Mouse (Mus musculus): ENCODE results near the gene Slc30a4. TPM values are rescaled to one million over a fixed set of nuclear protein-coding genes. Genes with fewer than 3 reads are reported as not detected.

Gene Slc30a4
- polyA plus RNA-seq, 1 experiment from 2014 or later, result 6.9 TPM

DNA sequence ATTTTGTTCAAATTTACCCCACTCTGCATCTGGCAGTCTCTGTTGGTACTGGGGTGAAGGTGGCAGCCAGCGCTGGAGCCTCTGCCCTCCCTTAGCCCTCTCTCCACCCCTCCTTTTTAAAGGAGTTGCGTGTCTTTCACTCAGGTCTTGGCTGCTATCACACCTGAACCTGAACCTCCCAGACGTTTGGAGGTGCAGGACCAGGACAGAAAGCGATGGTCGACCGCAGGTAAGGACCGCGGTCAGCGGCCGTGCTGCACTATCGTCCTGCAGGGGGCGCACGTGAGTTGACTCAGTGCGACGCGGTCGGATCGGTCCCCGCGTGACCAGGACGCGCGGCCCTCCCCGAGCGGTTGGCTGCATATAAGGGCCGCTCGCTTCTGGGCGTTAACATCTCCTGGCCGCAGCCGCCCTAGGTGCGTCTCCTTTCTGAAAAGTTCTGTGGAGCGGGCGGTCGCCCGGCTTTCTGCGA, 64.9 kb downstream of the Slc30a4 start:
- H3K4me1 ChIP-seq, result 0 out of 2 replicates have a peak, but pooled peaks cover under 1% of the 10 kb centered on the region
- H3K9me3 ChIP-seq, result no peaks in the 10 kb centered on the region
- WGBS, result 2% methylated on average over 36 of the region's 36 CpGs
- H3K27ac ChIP-seq, result no peak overlapping the region
- peak overlapping the region; percentile 41 for H3K4me3 ChIP-seq (replicated peaks)
- ATAC-seq (ENCODE audit: low FRiP score), result peak; percentile 82; the same call in 1 of the 2 replicates
- H3K4me2 ChIP-seq, result peak overlapping the region; percentile 74
- peaks cover 16% of the 10 kb centered on the region for H3K36me3 ChIP-seq (replicated peaks)
- H3K27me3 ChIP-seq, result peaks cover 9% of the 10 kb centered on the region
- peak overlapping the region; percentile 53 for H3K9ac ChIP-seq

DNA sequence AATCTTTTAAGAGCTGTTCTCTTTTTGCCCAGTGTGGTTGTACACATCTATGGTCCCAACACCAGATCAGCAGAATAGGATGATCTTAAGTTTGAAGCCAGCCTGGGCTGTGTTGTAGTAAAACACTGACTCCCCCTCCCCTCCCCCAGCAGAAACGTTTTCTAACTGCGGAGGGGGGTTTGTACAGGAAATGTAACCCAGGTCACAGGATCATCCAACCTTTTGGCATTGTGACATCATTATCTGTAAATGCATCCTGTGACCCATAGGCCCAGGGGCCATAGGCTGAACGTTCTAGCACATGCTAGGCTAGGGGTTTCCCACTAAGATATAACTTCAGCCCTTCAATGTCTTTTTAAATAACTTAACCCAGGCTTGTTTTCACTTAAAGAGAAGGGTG, 65.8 kb downstream of the Slc30a4 start, which contains the start of gene AA467197:
Gene AA467197, plus strand, starts transcription at position 301 of the 400 bp plus-strand sequence.
- H3K9me3 ChIP-seq, result no peaks in the 10 kb centered on the region
- peaks cover 19% of the 10 kb centered on the region for H3K36me3 ChIP-seq (replicated peaks)
- ATAC-seq (ENCODE audit: low FRiP score), result no peak
- peak within 1 kb of the TSS; percentile 53 for H3K9ac ChIP-seq
- H3K27ac ChIP-seq, result no peak within 1 kb of the TSS
- H3K27me3 ChIP-seq, result peaks cover 9% of the 10 kb centered on the region
- H3K4me3 ChIP-seq (replicated peaks), result peak within 1 kb of the TSS; percentile 41
- H3K4me1 ChIP-seq, result peaks cover 9% of the 10 kb centered on the region
- WGBS, result 63% methylated on average over 3 of the region's 3 CpGs
- H3K4me2 ChIP-seq, result peak within 1 kb of the TSS; percentile 74

MicroRNA genes within 50 kb of the gene (microRNA counts, 519-probe panel; counts per million panel counts)
- not detected for microRNA mmu-miR-147

Small RNA genes within 50 kb of the gene (microRNA-seq; reads per million reads assigned to microRNA genes)
- 11.9 reads per million, percentile 29 among the genes with 10 or more reads in this experiment for gene Mir147

Other genes starting within 250 kb of the Slc30a4 start
- not detected in 2 replicates for gene Gm14085, start 217.7 kb downstream of the Slc30a4 start, polyA plus RNA-seq (2016; fragmentation: Nextera tagmentation; extraction: Ambion mirVana)
- gene Gatm, start 91.4 kb downstream of the Slc30a4 start, polyA plus RNA-seq (2016; fragmentation: Nextera tagmentation; extraction: Ambion mirVana), result 16.8 and 17.7 TPM in 2 replicates
- gene AA467197, start 65.7 kb downstream of the Slc30a4 start, polyA plus RNA-seq (2016; fragmentation: Nextera tagmentation; extraction: Ambion mirVana), result 0.67 and 0.70 TPM in 2 replicates
- 76.1 and 82.4 TPM in 2 replicates for gene Bloc1s6, start 35.8 kb upstream of the Slc30a4 start, polyA plus RNA-seq (2016; fragmentation: Nextera tagmentation; extraction: Ambion mirVana)
- gene Sqor, start 62.6 kb upstream of the Slc30a4 start, polyA plus RNA-seq (2016; fragmentation: Nextera tagmentation; extraction: Ambion mirVana), result 1.8 and 1.9 TPM in 2 replicates

Measured in forebrain, embryonic 12.5 days (tissue).